Mouse (Mus musculus): ENCODE data around the gene Lce1m. TPM values are rescaled to one million over a fixed set of nuclear protein-coding genes. Genes with fewer than 3 reads are reported as not detected.

Gene Lce1m
- polyA plus RNA-seq, 1 experiment from 2014 or later, result not detected

Other genes starting within 250 kb of the Lce1m start
- gene Lce1i, start 240.2 kb downstream of the Lce1m start, polyA plus RNA-seq (2014; fragmentation: Nextera tagmentation; extraction: Ambion mirVana), result 0.25 TPM in 1 of 2 replicates, not detected in the other
- gene Lce1j, start 228.5 kb downstream of the Lce1m start, polyA plus RNA-seq (2014; fragmentation: Nextera tagmentation; extraction: Ambion mirVana), result not detected in 2 replicates
- not detected in 2 replicates for gene Lce1k, start 211.2 kb downstream of the Lce1m start, polyA plus RNA-seq (2014; fragmentation: Nextera tagmentation; extraction: Ambion mirVana)
- 0.07 and 0.47 TPM in 2 replicates for gene Kprp, start 191.8 kb downstream of the Lce1m start, polyA plus RNA-seq (2014; fragmentation: Nextera tagmentation; extraction: Ambion mirVana)
- gene Lce1l, start 167.8 kb downstream of the Lce1m start, polyA plus RNA-seq (2014; fragmentation: Nextera tagmentation; extraction: Ambion mirVana), result not detected in 2 replicates
- gene 2310050C09Rik, start 148.8 kb downstream of the Lce1m start, polyA plus RNA-seq (2014; fragmentation: Nextera tagmentation; extraction: Ambion mirVana), result not detected in 2 replicates
- 3.3 and 6.1 TPM in 2 replicates for gene Lce3a, start 92.8 kb downstream of the Lce1m start, polyA plus RNA-seq (2014; fragmentation: Nextera tagmentation; extraction: Ambion mirVana)
- gene Lce3b, start 86.1 kb downstream of the Lce1m start, polyA plus RNA-seq (2014; fragmentation: Nextera tagmentation; extraction: Ambion mirVana), result 0.43 and 1.1 TPM in 2 replicates
- 0.80 and 3.1 TPM in 2 replicates for gene Lce3c, start 74.6 kb downstream of the Lce1m start, polyA plus RNA-seq (2014; fragmentation: Nextera tagmentation; extraction: Ambion mirVana)
- not detected in 2 replicates for gene Lce3d, start 61.7 kb downstream of the Lce1m start, polyA plus RNA-seq (2014; fragmentation: Nextera tagmentation; extraction: Ambion mirVana)
- 1.3 and 1.9 TPM in 2 replicates for gene Lce3e, start 52.0 kb downstream of the Lce1m start, polyA plus RNA-seq (2014; fragmentation: Nextera tagmentation; extraction: Ambion mirVana)
- 3.2 and 11.5 TPM in 2 replicates for gene Lce3f, start 26.8 kb downstream of the Lce1m start, polyA plus RNA-seq (2014; fragmentation: Nextera tagmentation; extraction: Ambion mirVana)
- gene Crct1, start 3.4 kb downstream of the Lce1m start, polyA plus RNA-seq (2014; fragmentation: Nextera tagmentation; extraction: Ambion mirVana), result 2.7 and 7.5 TPM in 2 replicates
- not detected in 2 replicates for gene Gm4858, start 49.8 kb upstream of the Lce1m start, polyA plus RNA-seq (2014; fragmentation: Nextera tagmentation; extraction: Ambion mirVana)
- 2.1 TPM in 2 replicates for gene Crnn, start 125.7 kb upstream of the Lce1m start, polyA plus RNA-seq (2014; fragmentation: Nextera tagmentation; extraction: Ambion mirVana)
- gene Flg2, start 178.2 kb upstream of the Lce1m start, polyA plus RNA-seq (2014; fragmentation: Nextera tagmentation; extraction: Ambion mirVana), result 0.04 TPM in 1 of 2 replicates, not detected in the other

Measured in embryonic facial prominence, embryonic 14.5 days (tissue).